Mouse (Mus musculus) splenic B cell, adult 2 months (primary cell): ENCODE data around the gene Bglap3.
"Not testable (repeated sequence)": the region's sequence is repeated elsewhere in the genome, so short reads cannot be mapped to it uniquely, and the experiment has no call there.

Source experiments
- DNase-seq: peaks from one replicate; pipeline ENCODE4 v3.0.0-alpha.2; 2011; ENCODE audit warnings: low read depth, low spot score
- H3K27me3 ChIP-seq: 2 replicates; pipeline ENCODE4 v1.6.1; 2012; ENCODE audit warnings: mild to moderate bottlenecking, low read length, moderate library complexity, mixed read lengths; ENCODE audit not compliant: control insufficient read depth, poor library complexity, insufficient read depth, severe bottlenecking
- H3K36me3 ChIP-seq: 2 replicates; pipeline ENCODE4 v1.6.1; 2012; ENCODE audit warnings: mild to moderate bottlenecking, low read length, moderate library complexity, mixed read lengths; ENCODE audit not compliant: control insufficient read depth, poor library complexity, insufficient read depth, severe bottlenecking

The Bglap3 gene

DNA sequence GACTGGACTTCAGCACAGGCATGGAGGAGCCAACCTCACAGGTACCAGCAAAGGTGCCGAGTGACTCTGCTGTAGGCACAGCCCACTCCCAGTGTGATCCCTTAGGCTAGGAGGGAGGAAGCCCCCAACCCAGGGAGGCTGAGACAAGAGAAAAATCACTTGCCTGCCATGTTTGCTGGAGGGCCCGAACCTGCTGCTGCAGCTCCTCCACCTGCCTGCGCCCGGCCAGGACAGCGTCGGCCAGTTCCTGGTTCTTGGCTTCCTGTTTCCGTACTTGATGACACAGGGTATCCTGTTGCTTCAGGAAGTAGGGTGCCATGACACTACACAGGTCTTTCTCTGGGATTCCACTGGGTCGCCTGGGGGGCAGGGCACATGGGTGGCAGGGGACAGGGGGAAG is 23.2 kb upstream of the Bglap3 start:
- Histone ChIP-seq H3K27me3 (no peaks in the 10 kb centered on the region), H3K36me3 (no peaks in the 10 kb centered on the region)
- DNase-seq: peak; percentile 71

DNA sequence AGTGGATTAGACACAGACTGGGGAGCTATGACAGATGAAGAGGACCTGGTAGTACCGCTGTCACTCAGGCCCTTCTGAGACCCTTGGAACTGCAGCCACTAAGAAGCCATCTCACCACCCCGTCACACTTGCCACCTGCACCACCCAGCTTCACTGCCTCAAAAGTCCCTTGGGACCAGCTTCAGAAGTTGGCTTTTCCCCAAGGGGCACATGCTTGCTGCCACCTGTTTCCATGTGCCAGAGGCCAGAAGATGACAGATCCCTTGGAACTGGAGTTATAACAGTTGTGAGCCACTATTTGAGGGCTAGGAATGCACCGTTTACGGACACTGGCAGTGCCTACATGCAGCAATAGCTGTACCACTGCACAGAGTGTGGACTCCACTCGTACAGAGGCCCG is 22.7 kb upstream of the Bglap3 start:
- peak; percentile 87 for DNase-seq
- H3K36me3 ChIP-seq: peaks cover under 1% of the 10 kb centered on the region; the same call in 1 of the 2 replicates
- H3K27me3 ChIP-seq: no peaks in the 10 kb centered on the region

DNA sequence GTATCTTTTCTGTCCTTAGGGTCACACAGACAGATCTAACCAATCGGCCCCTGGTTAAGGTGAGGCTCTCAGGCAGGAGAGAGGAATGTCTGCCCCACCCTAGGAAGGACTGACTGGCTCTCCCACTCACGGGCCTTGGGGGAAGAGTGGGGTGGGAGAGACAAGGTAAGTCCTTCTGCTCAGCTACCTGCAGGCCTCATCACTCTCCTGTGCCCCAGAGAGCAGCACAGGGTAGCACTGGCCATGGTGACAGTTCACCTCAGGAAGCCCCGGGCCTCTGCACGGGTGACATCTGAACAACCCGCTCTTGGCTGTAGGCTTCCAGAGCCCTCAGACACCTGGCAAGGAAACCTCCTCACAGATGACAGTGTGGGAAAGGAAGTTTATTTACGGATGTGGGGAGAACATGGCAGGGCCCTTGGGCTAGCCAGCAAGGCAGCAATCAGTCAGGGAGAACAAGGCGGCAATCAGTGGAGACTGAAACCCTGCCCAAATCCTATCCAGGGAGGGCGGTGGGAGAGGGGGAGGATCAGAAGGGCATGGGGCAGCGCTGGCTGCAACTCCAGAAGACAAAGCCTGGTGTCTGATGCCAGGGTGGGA is 21.3 kb upstream of the Bglap3 start:
- Histone ChIP-seq H3K27me3 (no peaks in the 10 kb centered on the region), H3K36me3 (peaks cover 2% of the 10 kb centered on the region; the same call in 1 of the 2 replicates)
- no peak for DNase-seq

DNA sequence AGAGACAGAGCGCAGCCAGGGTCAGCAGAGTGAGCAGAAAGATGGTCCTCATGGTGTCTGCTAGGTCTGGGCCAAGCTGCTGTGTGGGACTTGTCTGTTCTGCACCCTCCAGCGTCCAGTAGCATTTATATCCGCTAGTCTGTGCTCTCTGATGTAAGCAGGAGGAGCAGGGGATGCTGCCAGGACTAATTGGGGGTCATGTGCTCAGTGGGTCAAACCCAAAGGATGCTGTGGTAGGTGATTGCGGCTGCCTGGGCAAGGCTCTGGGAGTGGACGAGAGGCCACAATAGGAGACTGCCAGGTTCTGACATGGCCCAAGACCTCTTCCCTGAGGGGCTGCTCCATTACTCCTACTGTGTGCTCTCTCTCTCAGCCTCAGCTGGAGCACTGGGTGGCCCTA is 11.8 kb upstream of the Bglap3 start, which contains the start of gene Bglap:
Bglap (minus strand) TSS at position 101 of the 400 bp plus-strand sequence.
- no peaks in the 10 kb centered on the region for H3K36me3 ChIP-seq
- no peaks in the 10 kb centered on the region for H3K27me3 ChIP-seq
- DNase-seq: no peak

DNA sequence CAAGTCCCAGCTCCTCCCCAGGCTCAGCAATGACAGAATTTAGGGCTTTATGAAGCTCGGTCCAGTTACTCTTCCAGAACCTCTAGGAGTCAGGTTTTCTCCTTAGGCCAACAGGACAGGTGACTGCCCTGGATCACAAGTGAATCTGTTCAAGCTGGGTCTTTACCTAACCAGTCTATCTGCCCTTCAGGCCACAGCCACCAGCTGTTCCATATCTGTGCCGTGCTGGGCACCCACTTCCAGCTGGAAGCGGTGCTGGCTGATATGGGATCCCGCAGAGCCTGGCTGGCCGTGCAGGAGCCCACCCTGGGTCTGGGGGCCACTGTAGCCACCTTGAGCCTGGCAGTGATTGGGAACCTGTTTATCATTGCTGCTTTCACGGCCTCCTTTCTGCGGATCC is 9.8 kb upstream of the Bglap3 start:
- H3K27me3 ChIP-seq, H3K36me3 ChIP-seq, DNase-seq: not testable (repeated sequence)

DNA sequence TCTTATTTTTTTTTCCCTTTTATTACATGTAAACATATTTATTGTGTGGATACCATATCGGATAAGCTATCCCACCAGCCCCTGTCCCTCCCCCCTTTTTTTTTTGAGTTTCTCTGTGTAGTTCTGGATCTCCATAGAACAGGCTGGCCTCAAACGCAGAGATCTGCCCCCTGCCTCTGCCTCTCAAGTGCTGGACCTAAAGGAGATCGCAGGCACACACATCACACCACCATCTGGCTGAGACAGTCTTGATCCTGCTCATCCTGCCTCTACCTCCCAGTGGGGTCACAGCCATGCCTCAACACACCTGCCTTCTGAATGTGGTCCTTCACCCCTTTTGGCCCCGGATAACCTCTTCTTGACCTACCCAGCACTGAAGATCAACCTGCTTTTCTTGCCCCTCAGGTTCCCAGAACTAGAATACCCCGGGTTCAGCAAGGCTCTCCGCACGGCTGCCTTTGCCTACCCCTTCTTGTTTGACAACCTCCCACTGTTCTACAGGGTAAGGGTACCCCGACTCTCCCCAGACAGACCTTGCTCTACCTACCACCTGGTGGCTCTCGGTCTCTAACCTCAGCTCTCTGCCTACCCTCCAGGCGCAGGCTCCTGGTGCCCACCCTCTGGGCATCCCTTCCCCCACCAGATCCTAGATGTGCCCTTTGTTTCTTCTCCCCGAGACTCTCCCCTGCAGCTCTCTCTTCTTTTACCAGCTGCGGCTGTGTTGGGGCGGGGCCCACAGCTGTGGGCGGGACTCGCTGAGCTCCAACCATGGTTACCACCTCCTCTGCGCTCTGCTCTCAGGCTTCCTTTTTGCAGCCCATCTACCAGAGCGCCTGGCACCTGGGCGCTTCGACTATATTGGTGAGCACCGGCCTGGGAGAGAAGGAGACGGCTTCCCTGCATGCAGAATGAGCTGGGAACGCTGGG is 9.1 kb upstream of the Bglap3 start:
- not testable (repeated sequence) for H3K27me3 ChIP-seq, H3K36me3 ChIP-seq
- peak; percentile 55 for DNase-seq

DNA sequence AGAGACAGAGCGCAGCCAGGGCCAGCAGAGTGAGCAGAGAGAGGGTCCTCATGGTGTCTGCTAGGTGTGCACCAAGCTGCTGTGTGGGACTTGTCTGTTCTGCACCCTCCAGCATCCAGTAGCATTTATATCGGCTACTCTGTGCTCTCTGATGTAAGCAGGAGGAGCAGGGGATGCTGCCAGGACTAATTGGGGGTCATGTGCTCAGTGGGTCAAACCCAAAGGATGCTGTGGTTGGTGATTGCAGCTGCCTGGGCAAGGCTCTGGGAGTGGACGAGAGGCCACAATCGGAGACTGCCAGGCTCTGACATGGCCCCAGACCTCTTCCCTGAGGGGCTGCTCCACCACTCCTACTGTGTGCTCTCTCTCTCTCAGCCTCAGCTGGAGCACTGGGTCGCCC is 6.1 kb upstream of the Bglap3 start, which contains the start of gene Bglap2:
Bglap2 (minus strand) TSS at position 101 of the 400 bp plus-strand sequence.
- H3K27me3 ChIP-seq, DNase-seq, H3K36me3 ChIP-seq: not testable (repeated sequence)

DNA sequence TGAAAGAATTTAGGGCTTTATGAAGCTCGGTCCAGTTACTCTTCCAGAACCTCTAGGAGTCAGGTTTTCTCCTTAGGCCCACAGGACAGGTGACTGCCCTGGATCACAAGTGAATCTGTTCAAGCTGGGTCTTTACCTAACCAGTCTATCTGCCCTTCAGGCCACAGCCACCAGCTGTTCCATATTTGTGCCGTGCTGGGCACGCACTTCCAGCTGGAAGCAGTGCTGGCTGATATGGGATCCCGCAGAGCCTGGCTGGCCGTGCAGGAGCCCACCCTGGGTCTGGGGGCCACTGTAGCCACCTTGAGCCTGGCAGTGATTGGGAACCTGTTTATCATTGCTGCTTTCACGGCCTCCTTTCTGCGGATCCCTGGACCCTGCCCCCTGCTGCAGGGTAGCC is 4.1 kb upstream of the Bglap3 start:
- not testable (repeated sequence) for H3K27me3 ChIP-seq, H3K36me3 ChIP-seq, DNase-seq

DNA sequence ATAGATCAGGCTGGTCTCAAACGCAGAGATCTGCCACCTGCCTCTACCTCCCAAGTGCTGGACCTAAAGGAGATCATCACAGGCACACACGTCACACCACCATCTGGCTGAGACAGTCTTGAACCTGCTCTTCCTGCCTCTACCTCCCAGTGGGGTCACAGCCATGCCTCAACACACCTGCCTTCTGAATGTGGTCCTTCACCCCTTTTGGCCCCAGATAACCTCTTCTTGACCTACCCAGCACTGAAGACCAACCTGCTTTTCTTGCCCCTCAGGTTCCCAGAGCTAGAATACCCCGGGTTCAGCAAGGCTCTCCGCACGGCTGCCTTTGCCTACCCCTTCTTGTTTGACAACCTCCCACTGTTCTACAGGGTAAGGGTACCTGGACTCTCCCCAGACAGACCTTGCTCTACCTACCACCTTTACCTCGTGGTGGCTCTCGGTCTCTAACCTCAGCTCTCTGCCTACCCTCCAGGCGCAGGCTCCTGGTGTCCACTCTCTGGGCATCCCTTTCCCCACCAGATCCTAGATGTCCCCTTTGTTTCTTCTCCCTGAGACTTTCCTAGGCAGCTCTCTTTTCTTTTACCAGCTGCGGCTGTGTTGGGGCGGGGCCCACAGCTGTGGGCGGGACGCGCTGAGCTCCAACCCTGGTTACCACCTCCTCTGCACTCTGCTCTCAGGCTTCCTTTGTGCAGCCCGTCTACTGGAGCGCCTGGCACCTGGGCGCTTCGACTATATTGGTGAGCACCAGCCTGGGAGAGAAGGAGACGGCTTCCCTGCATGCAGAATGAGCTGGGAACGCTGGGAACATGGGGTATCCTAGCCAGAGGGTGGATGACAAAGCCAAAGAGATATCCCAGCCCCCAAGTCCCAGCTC is 3.4 kb upstream of the Bglap3 start:
- not testable (repeated sequence) for H3K36me3 ChIP-seq, H3K27me3 ChIP-seq
- DNase-seq: peak; percentile 33

DNA sequence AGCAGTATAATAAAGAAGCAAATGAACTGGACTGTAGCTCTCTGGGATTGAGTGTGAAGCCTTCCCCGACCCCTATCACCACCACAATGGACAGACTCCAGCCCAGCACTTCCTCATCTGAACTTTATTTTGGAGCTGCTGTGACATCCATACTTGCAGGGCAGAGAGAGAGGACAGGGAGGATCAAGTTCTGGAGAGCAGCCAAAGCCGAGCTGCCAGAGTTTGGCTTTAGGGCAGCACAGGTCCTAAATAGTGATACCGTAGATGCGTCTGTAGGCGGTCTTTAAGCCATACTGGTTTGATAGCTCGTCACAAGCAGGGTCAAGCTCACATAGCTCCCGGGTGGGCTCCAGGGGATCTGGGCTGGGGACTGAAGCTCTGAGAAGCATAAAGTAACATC is 4.0 kb downstream of the Bglap3 start:
- H3K36me3 ChIP-seq, H3K27me3 ChIP-seq, DNase-seq: not testable (repeated sequence)

DNA sequence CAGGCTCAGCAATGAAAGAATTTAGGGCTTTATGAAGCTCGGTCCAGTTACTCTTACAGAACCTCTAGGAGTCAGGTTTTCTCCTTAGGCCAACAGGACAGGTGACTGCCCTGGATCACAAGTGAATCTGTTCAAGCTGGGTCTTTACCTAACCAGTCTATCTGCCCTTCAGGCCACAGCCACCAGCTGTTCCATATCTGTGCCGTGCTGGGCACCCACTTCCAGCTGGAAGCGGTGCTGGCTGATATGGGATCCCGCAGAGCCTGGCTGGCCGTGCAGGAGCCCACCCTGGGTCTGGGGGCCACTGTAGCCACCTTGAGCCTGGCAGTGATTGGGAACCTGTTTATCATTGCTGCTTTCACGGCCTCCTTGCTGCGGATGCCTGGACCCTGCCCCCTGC is 5.0 kb downstream of the Bglap3 start:
- H3K27me3 ChIP-seq, DNase-seq, H3K36me3 ChIP-seq: not testable (repeated sequence)

DNA sequence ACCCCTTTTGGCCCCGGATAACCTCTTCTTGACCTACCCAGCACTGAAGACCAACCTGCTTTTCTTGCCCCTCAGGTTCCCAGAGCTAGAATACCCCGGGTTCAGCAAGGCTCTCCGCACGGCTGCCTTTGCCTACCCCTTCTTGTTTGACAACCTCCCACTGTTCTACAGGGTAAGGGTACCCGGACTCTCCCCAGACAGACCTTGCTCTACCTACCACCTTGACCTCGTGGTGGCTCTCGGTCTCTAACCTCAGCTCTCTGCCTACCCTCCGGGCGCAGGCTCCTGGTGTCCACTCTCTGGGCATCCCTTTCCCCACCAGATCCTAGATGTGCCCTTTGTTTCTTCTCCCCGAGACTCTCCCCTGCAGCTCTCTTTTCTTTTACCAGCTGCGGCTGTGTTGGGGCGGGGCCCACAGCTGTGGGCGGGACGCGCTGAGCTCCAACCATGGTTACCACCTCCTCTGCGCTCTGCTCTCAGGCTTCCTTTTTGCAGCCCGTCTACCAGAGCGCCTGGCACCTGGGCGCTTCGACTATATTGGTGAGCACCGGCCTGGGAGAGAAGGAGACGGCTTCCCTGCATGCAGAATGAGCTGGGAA is 5.6 kb downstream of the Bglap3 start:
- DNase-seq: peak; percentile 24
- H3K27me3 ChIP-seq, H3K36me3 ChIP-seq: not testable (repeated sequence)

DNA sequence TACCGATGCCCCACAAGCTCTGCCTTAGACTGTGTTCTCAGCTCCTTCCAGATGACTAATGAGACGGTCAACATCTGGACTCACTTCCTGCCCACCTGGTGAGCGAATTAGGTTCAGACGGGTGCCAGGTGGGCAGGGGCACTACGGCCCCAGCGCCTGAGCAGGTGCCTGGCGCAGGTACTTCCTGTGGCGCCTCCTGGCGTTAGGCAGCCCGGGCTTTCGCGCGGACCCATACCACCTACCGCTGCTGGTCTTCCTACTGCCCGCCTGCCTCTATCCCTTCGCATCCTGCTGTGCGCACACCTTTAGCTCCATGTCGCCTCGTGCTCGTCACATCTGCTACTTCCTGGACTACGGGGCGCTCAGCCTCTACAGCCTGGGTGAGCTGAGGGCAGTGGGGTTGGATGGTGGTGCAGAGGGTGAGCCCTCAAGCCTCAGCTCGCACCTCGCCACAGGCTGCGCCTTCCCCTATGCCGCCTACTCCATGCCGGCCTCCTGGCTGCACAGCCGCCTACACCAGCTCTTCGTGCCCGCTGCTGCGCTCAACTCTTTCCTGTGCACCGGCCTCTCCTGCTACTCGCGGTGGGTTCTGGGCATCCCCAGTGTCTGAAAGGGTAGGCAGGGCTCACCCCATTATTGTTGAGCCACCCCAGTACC is 6.7 kb downstream of the Bglap3 start:
- Histone ChIP-seq H3K27me3 (no peaks in the 10 kb centered on the region), H3K36me3 (peaks cover 3% of the 10 kb centered on the region)
- no peak for DNase-seq

DNA sequence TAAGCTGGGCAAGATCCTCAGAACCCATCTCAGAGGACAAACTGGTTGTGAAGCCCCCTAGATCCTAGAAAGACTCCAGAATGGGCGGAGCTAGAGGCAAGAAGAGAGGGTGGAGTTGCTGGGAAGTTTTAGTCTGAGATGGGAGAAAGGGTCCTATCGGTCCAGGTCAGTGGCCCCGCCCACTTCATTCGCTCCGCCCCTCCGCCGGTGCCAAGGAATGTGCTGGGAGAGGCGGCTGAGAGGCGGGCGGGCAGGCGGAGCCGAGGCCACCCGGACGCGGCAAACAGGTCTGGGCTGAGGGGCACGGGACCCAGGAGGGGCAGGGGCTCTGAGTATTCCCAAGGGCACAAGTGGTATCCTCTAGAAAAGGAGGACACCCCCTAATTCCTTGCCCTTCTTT is 8.2 kb downstream of the Bglap3 start, which contains the start of gene Paqr6:
Paqr6 (plus strand) TSS at position 248 of the 400 bp plus-strand sequence.
- DNase-seq: no peak
- Histone ChIP-seq H3K36me3 (peaks cover 6% of the 10 kb centered on the region), H3K27me3 (no peaks in the 10 kb centered on the region)
